Mouse (Mus musculus): ENCODE measurements around the gene Akap7. TPM values are rescaled to one million over a fixed set of nuclear protein-coding genes. Genes with fewer than 3 reads are reported as not detected.

Akap7 gene
- polyA plus RNA-seq, 1 experiment from 2014 or later = 20.5 TPM

DNA sequence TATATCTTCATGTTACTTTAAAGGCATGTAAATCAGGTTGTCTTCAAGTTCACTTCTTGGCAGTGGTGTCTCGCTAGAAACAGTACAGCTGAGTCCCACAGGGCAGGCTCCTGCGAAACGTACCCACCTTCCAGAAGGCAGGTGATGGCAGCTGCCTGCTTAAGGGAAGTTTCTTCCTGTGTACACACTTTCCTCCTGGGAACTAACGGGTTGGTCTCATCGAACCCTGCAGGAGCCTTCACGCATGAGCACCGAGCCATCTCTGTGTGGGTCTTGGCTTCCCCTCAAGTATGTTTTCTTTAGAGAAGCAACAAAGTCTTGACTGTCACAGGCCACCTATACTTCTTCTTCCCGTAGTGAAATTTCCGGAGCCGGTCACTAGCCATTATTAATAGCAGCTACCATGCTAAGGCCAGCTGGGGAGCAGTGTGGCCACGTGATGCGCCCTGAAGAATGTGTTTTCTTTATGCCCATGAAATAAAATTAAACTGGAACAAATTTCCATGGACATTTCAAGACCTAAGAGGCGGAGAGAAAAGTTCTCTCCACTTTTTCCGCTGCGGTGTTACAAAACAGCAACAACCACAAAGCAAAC, 87.7 kb downstream of the Akap7 start:
- DNase-seq (ENCODE audit: low spot score, missing footprints) (no peak), ATAC-seq (ENCODE audit: low FRiP score) (no peak)
- Histone ChIP-seq H3K4me1 (ENCODE audit: control insufficient read depth, insufficient read depth, low read length) (no peaks in the 10 kb centered on the region), H3K4me3 (ENCODE audit: low read depth, low read length) (no peak overlapping the region), H3K27me3 (ENCODE audit: control insufficient read depth, insufficient read depth, low read length) (no peaks in the 10 kb centered on the region), H3K4me2 (no peak overlapping the region), H3K36me3 (ENCODE audit: control insufficient read depth, insufficient read depth, low read length) (no peaks in the 10 kb centered on the region), H3K9ac (ENCODE audit: low read length) (no peak overlapping the region), H3K27ac (ENCODE audit: low read depth, low read length) (no peak overlapping the region), H3K9me3 (ENCODE audit: control insufficient read depth, low read length) (no peaks in the 10 kb centered on the region)
- 85% methylated on average over 15 of the region's 15 CpGs for WGBS

DNA sequence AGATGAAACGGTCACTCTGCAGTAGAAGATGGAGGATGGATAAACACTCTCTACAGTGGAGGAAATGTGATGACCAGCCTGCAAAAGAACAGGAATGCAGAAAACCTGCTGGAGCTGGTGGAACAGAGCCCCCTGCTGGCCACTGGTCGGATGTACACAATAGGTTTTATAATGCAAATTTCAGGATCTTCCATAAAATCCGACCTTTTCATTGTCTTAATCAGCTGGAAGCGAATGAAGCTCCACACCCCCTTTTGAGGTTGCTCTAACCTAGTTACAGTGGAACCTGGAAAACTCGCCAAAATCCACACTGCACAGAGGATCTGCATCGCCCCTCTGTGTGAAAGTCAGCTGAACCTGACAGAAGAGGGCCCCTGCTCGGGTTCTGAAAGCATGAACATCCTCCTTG, 88.4 kb downstream of the Akap7 start:
- DNase-seq (ENCODE audit: low spot score, missing footprints) (peak; percentile 96), ATAC-seq (ENCODE audit: low FRiP score) (peak; percentile 80; the same call in 1 of the 2 replicates)
- no peaks in the 10 kb centered on the region for H3K4me1 ChIP-seq (ENCODE audit: control insufficient read depth, insufficient read depth, low read length)
- 18% methylated on average over 7 of the region's 7 CpGs for WGBS
- H3K36me3 ChIP-seq (ENCODE audit: control insufficient read depth, insufficient read depth, low read length) = no peaks in the 10 kb centered on the region
- no peak overlapping the region for H3K27ac ChIP-seq (ENCODE audit: low read depth, low read length)
- H3K9ac ChIP-seq (ENCODE audit: low read length) = peak overlapping the region; percentile 49; the same call in 1 of the 2 replicates
- H3K9me3 ChIP-seq (ENCODE audit: control insufficient read depth, low read length) = no peaks in the 10 kb centered on the region
- peak overlapping the region; percentile 26; the same call in 1 of the 2 replicates for H3K4me2 ChIP-seq
- no peak overlapping the region for H3K4me3 ChIP-seq (ENCODE audit: low read depth, low read length)
- no peaks in the 10 kb centered on the region for H3K27me3 ChIP-seq (ENCODE audit: control insufficient read depth, insufficient read depth, low read length)

GRCm38 (mm10) chr10:25218746-25219145, 88.9 kb downstream of the Akap7 start:
- DNase-seq (ENCODE audit: low spot score, missing footprints) (no peak), ATAC-seq (ENCODE audit: low FRiP score) (peak; percentile 55; the same call in 1 of the 2 replicates)
- WGBS = 68% methylated on average over 7 of the region's 7 CpGs
- no peaks in the 10 kb centered on the region for H3K36me3 ChIP-seq (ENCODE audit: control insufficient read depth, insufficient read depth, low read length)
- no peaks in the 10 kb centered on the region for H3K4me1 ChIP-seq (ENCODE audit: control insufficient read depth, insufficient read depth, low read length)
- H3K9me3 ChIP-seq (ENCODE audit: control insufficient read depth, low read length) = no peaks in the 10 kb centered on the region
- H3K27me3 ChIP-seq (ENCODE audit: control insufficient read depth, insufficient read depth, low read length) = no peaks in the 10 kb centered on the region
- H3K4me3 ChIP-seq (ENCODE audit: low read depth, low read length) = no peak overlapping the region
- no peak overlapping the region for H3K27ac ChIP-seq (ENCODE audit: low read depth, low read length)
- no peak overlapping the region for H3K9ac ChIP-seq (ENCODE audit: low read length)
- no peak overlapping the region for H3K4me2 ChIP-seq

DNA sequence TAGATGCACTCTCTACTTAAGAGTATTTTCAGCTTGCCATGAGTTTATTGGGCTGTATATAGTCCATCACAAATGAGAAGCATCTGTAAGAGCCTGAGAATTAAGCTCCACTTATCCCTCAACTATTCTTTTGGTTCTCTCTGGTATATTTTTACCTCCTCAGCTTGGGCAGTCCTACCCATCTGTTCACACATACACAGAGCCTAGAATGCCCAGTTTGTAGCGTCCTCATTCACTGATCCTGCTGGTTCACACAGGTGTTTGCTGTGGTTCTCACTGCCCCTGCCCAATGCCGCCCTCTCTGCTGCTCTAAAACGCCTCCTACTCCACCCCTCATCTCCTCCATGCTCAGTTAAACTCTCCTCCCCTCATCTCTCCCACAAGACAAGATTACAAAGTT, 91.7 kb downstream of the Akap7 start:
- no peak overlapping the region for H3K4me3 ChIP-seq (ENCODE audit: low read depth, low read length)
- H3K36me3 ChIP-seq (ENCODE audit: control insufficient read depth, insufficient read depth, low read length) = no peaks in the 10 kb centered on the region
- DNase-seq (ENCODE audit: low spot score, missing footprints) = no peak
- H3K9me3 ChIP-seq (ENCODE audit: control insufficient read depth, low read length) = no peaks in the 10 kb centered on the region
- ATAC-seq (ENCODE audit: low FRiP score) = no peak
- no peak overlapping the region for H3K9ac ChIP-seq (ENCODE audit: low read length)
- 87% methylated on average over 3 of the region's 3 CpGs for WGBS
- H3K4me1 ChIP-seq (ENCODE audit: control insufficient read depth, insufficient read depth, low read length) = no peaks in the 10 kb centered on the region
- H3K4me2 ChIP-seq = no peak overlapping the region
- H3K27me3 ChIP-seq (ENCODE audit: control insufficient read depth, insufficient read depth, low read length) = no peaks in the 10 kb centered on the region
- H3K27ac ChIP-seq (ENCODE audit: low read depth, low read length) = no peak overlapping the region

DNA sequence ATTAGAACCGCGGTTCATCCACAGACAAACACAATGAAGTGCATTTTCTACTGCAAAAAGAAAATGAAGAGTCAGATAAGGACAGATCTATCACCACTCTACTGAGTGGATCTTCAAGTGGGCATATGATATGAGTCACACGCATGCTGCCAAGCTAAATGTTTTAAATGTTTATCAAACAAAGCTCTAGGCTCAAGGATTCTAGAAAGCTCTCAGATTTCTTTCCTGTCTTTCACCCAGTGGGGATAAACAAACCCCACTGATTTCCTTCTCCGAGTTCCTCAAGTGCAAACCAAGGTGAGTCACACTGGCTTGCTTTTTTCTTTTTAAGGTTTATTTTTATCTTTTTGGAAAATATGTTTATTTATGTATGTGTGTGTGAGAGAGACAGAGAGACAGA, 94.0 kb downstream of the Akap7 start:
- no peak for ATAC-seq (ENCODE audit: low FRiP score)
- Histone ChIP-seq H3K4me3 (ENCODE audit: low read depth, low read length) (no peak overlapping the region), H3K27ac (ENCODE audit: low read depth, low read length) (no peak overlapping the region), H3K36me3 (ENCODE audit: control insufficient read depth, insufficient read depth, low read length) (no peaks in the 10 kb centered on the region), H3K27me3 (ENCODE audit: control insufficient read depth, insufficient read depth, low read length) (no peaks in the 10 kb centered on the region), H3K9me3 (ENCODE audit: control insufficient read depth, low read length) (no peaks in the 10 kb centered on the region), H3K9ac (ENCODE audit: low read length) (no peak overlapping the region), H3K4me1 (ENCODE audit: control insufficient read depth, insufficient read depth, low read length) (no peaks in the 10 kb centered on the region), H3K4me2 (no peak overlapping the region)
- 88% methylated on average over 4 of the region's 4 CpGs for WGBS
- DNase-seq (ENCODE audit: low spot score, missing footprints) = no peak

- no peak overlapping the region for H3K27ac ChIP-seq (ENCODE audit: low read depth, low read length)
- no peak overlapping the region for H3K9ac ChIP-seq (ENCODE audit: low read length)
- H3K9me3 ChIP-seq (ENCODE audit: control insufficient read depth, low read length) = no peaks in the 10 kb centered on the region
- no peaks in the 10 kb centered on the region for H3K4me1 ChIP-seq (ENCODE audit: control insufficient read depth, insufficient read depth, low read length)
- no peak overlapping the region for H3K4me3 ChIP-seq (ENCODE audit: low read depth, low read length)
- no peak for ATAC-seq (ENCODE audit: low FRiP score)
- H3K4me2 ChIP-seq = no peak overlapping the region
- no peak for DNase-seq (ENCODE audit: low spot score, missing footprints)
- no peaks in the 10 kb centered on the region for H3K36me3 ChIP-seq (ENCODE audit: control insufficient read depth, insufficient read depth, low read length)
- H3K27me3 ChIP-seq (ENCODE audit: control insufficient read depth, insufficient read depth, low read length) = no peaks in the 10 kb centered on the region
- 69% methylated on average over 7 of the region's 7 CpGs for WGBS
Measured at GRCm38 (mm10) chr10:25208619-25209018, 99.1 kb downstream of the Akap7 start.

- Histone ChIP-seq H3K4me1 (ENCODE audit: control insufficient read depth, insufficient read depth, low read length) (no peaks in the 10 kb centered on the region), H3K4me2 (no peak overlapping the region), H3K27ac (ENCODE audit: low read depth, low read length) (no peak overlapping the region), H3K4me3 (ENCODE audit: low read depth, low read length) (no peak overlapping the region), H3K36me3 (ENCODE audit: control insufficient read depth, insufficient read depth, low read length) (no peaks in the 10 kb centered on the region), H3K9ac (ENCODE audit: low read length) (no peak overlapping the region), H3K27me3 (ENCODE audit: control insufficient read depth, insufficient read depth, low read length) (no peaks in the 10 kb centered on the region), H3K9me3 (ENCODE audit: control insufficient read depth, low read length) (no peaks in the 10 kb centered on the region)
- WGBS = 48% methylated on average over 6 of the region's 6 CpGs
- ATAC-seq (ENCODE audit: low FRiP score) (no peak), DNase-seq (ENCODE audit: low spot score, missing footprints) (no peak)
Measured at GRCm38 (mm10) chr10:25207866-25208265, 99.8 kb downstream of the Akap7 start.

GRCm38 (mm10) chr10:25200691-25201090, 107.0 kb downstream of the Akap7 start:
- H3K27me3 ChIP-seq (ENCODE audit: control insufficient read depth, insufficient read depth, low read length) = no peaks in the 10 kb centered on the region
- ATAC-seq (ENCODE audit: low FRiP score) = no peak
- no peak overlapping the region for H3K4me2 ChIP-seq
- no peak overlapping the region for H3K27ac ChIP-seq (ENCODE audit: low read depth, low read length)
- H3K4me1 ChIP-seq (ENCODE audit: control insufficient read depth, insufficient read depth, low read length) = no peaks in the 10 kb centered on the region
- DNase-seq (ENCODE audit: low spot score, missing footprints) = no peak
- H3K36me3 ChIP-seq (ENCODE audit: control insufficient read depth, insufficient read depth, low read length) = no peaks in the 10 kb centered on the region
- no peak overlapping the region for H3K4me3 ChIP-seq (ENCODE audit: low read depth, low read length)
- H3K9me3 ChIP-seq (ENCODE audit: control insufficient read depth, low read length) = no peaks in the 10 kb centered on the region
- WGBS = 88% methylated on average over 7 of the region's 7 CpGs
- no peak overlapping the region for H3K9ac ChIP-seq (ENCODE audit: low read length)

GRCm38 (mm10) chr10:25199510-25200353, 107.9 kb downstream of the Akap7 start:
- Histone ChIP-seq H3K27me3 (ENCODE audit: control insufficient read depth, insufficient read depth, low read length) (no peaks in the 10 kb centered on the region), H3K4me1 (ENCODE audit: control insufficient read depth, insufficient read depth, low read length) (no peaks in the 10 kb centered on the region), H3K9ac (ENCODE audit: low read length) (peak overlapping the region; percentile 57), H3K4me3 (ENCODE audit: low read depth, low read length) (peak overlapping the region; percentile 30), H3K9me3 (ENCODE audit: control insufficient read depth, low read length) (no peaks in the 10 kb centered on the region), H3K4me2 (peak overlapping the region; percentile 57), H3K27ac (ENCODE audit: low read depth, low read length) (no peak overlapping the region), H3K36me3 (ENCODE audit: control insufficient read depth, insufficient read depth, low read length) (no peaks in the 10 kb centered on the region)
- DNase-seq (ENCODE audit: low spot score, missing footprints) = peak; percentile 93
- 15% methylated on average over 32 of the region's 32 CpGs for WGBS
- peak; percentile 92 for ATAC-seq (ENCODE audit: low FRiP score)
